Mouse (Mus musculus) myocyte (in vitro differentiated cells): ENCODE results near the gene Farp1. TPM values are rescaled to one million over a fixed set of nuclear protein-coding genes. Genes with fewer than 3 reads are reported as not detected.

Experiments used
- H3K27me3 ChIP-seq: one replicate; pipeline ENCODE4 v1.6.1; 2011; ENCODE audit not compliant: control insufficient read depth, insufficient read depth, insufficient read length
- H3K36me3 ChIP-seq: one replicate; pipeline ENCODE4 v1.6.1; 2011; ENCODE audit not compliant: control insufficient read depth, insufficient read depth
- H3K4me2 ChIP-seq: one replicate; pipeline ENCODE4 v1.6.1; 2011; ENCODE audit warnings: low read depth, control low read depth
- H3K4me3 ChIP-seq: one replicate; pipeline ENCODE4 v1.5.1; 2011; ENCODE audit warnings: mild to moderate bottlenecking, control low read depth, moderate library complexity
- H3K79me2 ChIP-seq: one replicate; pipeline ENCODE4 v1.6.1; 2011; ENCODE audit not compliant: control insufficient read depth, insufficient read depth
- H3ac ChIP-seq: one replicate; pipeline ENCODE4 v1.6.1; 2011; ENCODE audit not compliant: control insufficient read depth, insufficient read length
- CEBPB ChIP-seq: IDR thresholded peaks from 2 replicates; pipeline ENCODE4 v1.6.1; 2011; ENCODE audit warnings: mild to moderate bottlenecking, moderate library complexity; ENCODE audit not compliant: poor library complexity, insufficient read depth, severe bottlenecking
- E2F4 ChIP-seq: IDR thresholded peaks from one replicate; pipeline ENCODE4 v1.6.1; 2011; ENCODE audit warnings: mild to moderate bottlenecking, control low read depth, moderate library complexity; ENCODE audit not compliant: insufficient read depth
- MAX ChIP-seq: IDR thresholded peaks from one replicate; pipeline ENCODE4 v1.6.1; 2011; ENCODE audit warnings: low read depth, mild to moderate bottlenecking, control low read depth
- MYOD1 ChIP-seq, 3 experiments: IDR thresholded peaks; one replicate each; pipeline ENCODE4 v1.6.1; 2011; ENCODE audit warnings: control low read depth in 2 of 3, low read depth in 2 of 3, mild to moderate bottlenecking in 2 of 3, moderate library complexity in 1 of 3; ENCODE audit not compliant: insufficient read length in 2 of 3, control insufficient read depth in 1 of 3
- MYOG ChIP-seq, 3 experiments: IDR thresholded peaks; one replicate each; pipeline ENCODE4 v1.6.1; 2011; ENCODE audit warnings: control low read depth in 2 of 3, low read depth in 2 of 3, mild to moderate bottlenecking in 2 of 3; ENCODE audit not compliant: insufficient read length in 2 of 3, control insufficient read depth in 1 of 3, insufficient read depth in 1 of 3
- POLR2A ChIP-seq: IDR thresholded peaks from one replicate; pipeline ENCODE4 v1.6.1; 2011; ENCODE audit warnings: low read depth, mild to moderate bottlenecking, control low read depth, moderate library complexity; ENCODE audit not compliant: insufficient read length
- POLR2AphosphoS2 ChIP-seq: IDR thresholded peaks from one replicate; pipeline ENCODE4 v1.6.1; 2011; ENCODE audit warnings: low read depth, control low read depth; ENCODE audit not compliant: insufficient read length
- REST ChIP-seq: IDR thresholded peaks from one replicate; pipeline ENCODE4 v1.6.1; 2011; ENCODE audit warnings: mild to moderate bottlenecking, control low read depth, moderate library complexity; ENCODE audit not compliant: insufficient read depth, insufficient read length
- SRF ChIP-seq: IDR thresholded peaks from one replicate; pipeline ENCODE4 v1.6.1; 2011; ENCODE audit warnings: low read depth; ENCODE audit not compliant: control insufficient read depth, insufficient read length
- TCF12 ChIP-seq: IDR thresholded peaks from one replicate; pipeline ENCODE4 v1.6.1; 2011; ENCODE audit warnings: mild to moderate bottlenecking, control low read depth; ENCODE audit not compliant: poor library complexity, insufficient read depth, severe bottlenecking
- TCF3 ChIP-seq: IDR thresholded peaks from one replicate; pipeline ENCODE4 v1.6.1; 2011; ENCODE audit warnings: low read depth, control low read depth; ENCODE audit not compliant: insufficient read length
- USF1 ChIP-seq: IDR thresholded peaks from one replicate; pipeline ENCODE4 v1.6.1; 2011; ENCODE audit warnings: low read depth, mild to moderate bottlenecking, control low read depth, moderate library complexity
- polyA plus RNA-seq: library from polyadenylated mRNA; unstranded; fragments of >200 nt; fragmentation: generic; extraction: Trizol; gene quantifications from one replicate; pipeline ENCODE4 v1.2.1, GENCODE M21; 2012; ENCODE audit warnings: missing spikeins

Farp1 gene
- polyA plus RNA-seq, 1 experiment: 29.7 TPM

DNA sequence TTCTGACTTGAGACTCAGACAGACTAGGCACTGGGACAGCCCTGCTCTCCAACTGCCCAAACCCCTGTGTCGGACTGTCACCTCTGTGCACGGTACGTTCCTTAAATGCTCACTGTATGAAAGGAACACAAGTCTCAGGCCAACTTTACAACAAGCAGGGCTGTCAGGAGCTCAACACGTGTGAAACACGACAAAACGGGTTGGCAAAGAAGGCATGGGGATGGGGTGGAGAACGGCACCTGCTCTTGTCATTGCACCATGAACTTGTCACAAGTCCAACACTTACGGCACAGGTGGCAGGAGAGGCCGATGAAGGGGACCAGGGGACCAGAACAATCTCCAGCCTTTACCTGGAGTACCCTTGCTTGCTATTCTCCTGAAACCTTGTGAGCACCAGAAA is 264.1 kb downstream of the Farp1 start:
- H3ac ChIP-seq: no peak overlapping the region
- no peak overlapping the region for H3K4me3 ChIP-seq
- H3K36me3 ChIP-seq: peaks cover 16% of the 10 kb centered on the region
- no peaks in the 10 kb centered on the region for H3K27me3 ChIP-seq
- TF ChIP-seq REST (no peak), TCF12 (no peak), MYOD1 (IDR thresholded peaks at IDR 0.05; ENCODE audit: control insufficient read depth in 1 of 3, insufficient read length in 2 of 3, low read depth in 2 of 3) (no peak), TCF3 (no peak), SRF (no peak), E2F4 (no peak), CEBPB (no peak), MAX (no peak), USF1 (no peak), MYOG (IDR thresholded peaks at IDR 0.05; ENCODE audit: control insufficient read depth in 1 of 3, insufficient read depth in 1 of 3, insufficient read length in 2 of 3, low read depth in 2 of 3) (no peak), POLR2A (no peak), POLR2AphosphoS2 (no peak)
- H3K79me2 ChIP-seq: peaks cover 16% of the 10 kb centered on the region
- H3K4me2 ChIP-seq: no peak overlapping the region

DNA sequence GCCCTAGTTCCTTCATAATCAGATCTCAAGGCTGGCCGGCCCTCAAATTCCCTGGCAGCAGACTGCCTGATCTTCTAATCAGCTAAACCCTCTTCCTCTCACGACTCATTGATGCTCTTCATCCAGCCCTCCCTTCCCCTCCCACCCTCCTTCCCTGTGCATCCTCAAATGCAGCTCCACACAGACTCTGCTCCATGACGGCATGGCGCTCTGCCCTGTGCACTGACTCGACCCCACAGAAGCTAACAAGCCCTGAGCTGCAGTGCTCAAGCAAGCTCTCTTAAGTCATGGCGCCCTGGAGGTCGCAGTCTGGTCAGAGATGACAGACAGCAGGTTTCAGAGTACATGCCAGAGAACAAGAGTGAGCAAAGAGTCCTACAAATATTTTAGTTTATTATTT is 269.5 kb downstream of the Farp1 start:
- no peak overlapping the region for H3ac ChIP-seq
- H3K27me3 ChIP-seq: no peaks in the 10 kb centered on the region
- H3K4me2 ChIP-seq: no peak overlapping the region
- no peak for TF ChIP-seq MYOD1 (IDR thresholded peaks at IDR 0.05; ENCODE audit: control insufficient read depth in 1 of 3, insufficient read length in 2 of 3, low read depth in 2 of 3)
- no peak for TF ChIP-seq TCF3
- no peak for TF ChIP-seq SRF
- no peak for TF ChIP-seq REST
- TF ChIP-seq POLR2AphosphoS2: no peak
- TF ChIP-seq USF1: no peak
- peaks cover 51% of the 10 kb centered on the region for H3K79me2 ChIP-seq
- H3K4me3 ChIP-seq: no peak overlapping the region
- H3K36me3 ChIP-seq: peaks cover 18% of the 10 kb centered on the region

DNA sequence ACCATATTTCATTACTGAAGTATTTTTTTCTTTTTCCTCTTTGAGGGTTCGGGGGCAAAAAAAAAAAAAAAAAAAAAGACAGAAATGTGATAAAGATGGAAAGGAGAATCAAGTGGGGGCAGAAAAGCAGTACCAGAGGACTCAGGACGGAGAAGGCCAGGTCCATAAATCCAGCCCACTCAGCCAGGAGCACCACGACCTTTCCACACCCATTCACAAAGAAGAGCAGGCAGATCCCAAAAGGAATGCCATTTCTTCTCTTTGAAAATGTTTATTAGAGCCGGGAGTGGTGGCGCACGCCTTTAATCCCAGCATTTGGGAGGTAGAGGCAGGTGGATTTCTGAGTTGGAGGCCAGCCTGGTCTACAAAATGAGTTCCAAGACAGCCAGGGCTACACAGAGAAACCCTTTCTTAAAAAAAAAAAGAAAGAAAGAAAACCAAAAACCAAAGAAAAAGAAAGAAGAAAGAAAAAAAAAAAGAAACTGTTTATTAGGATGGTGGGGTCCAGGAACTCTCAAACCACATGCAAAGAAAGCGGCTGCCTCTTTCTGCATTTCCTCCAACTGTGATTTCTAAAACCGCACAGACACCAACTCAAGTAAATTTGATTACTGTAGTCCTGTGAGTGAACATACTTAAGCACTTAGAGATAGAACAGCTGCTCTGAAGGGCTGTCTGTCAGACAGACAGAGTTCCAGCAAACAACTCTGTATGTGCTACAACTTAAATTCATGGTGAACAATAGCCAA is 270.5 kb downstream of the Farp1 start:
- TF ChIP-seq E2F4: no peak
- no peak for TF ChIP-seq REST
- TF ChIP-seq MYOD1 (IDR thresholded peaks at IDR 0.05; ENCODE audit: control insufficient read depth in 1 of 3, insufficient read length in 2 of 3, low read depth in 2 of 3): no peak
- TF ChIP-seq POLR2A: no peak
- no peak for TF ChIP-seq MYOG (IDR thresholded peaks at IDR 0.05; ENCODE audit: control insufficient read depth in 1 of 3, insufficient read depth in 1 of 3, insufficient read length in 2 of 3, low read depth in 2 of 3)
- no peak for TF ChIP-seq TCF12
- no peak for TF ChIP-seq USF1
- no peak for TF ChIP-seq SRF
- TF ChIP-seq TCF3: no peak
- no peak for TF ChIP-seq MAX
- TF ChIP-seq CEBPB: no peak
- no peak for TF ChIP-seq POLR2AphosphoS2
- no peak overlapping the region for H3ac ChIP-seq
- H3K36me3 ChIP-seq: peaks cover 9% of the 10 kb centered on the region
- no peak overlapping the region for H3K4me3 ChIP-seq
- H3K4me2 ChIP-seq: no peak overlapping the region
- H3K27me3 ChIP-seq: no peaks in the 10 kb centered on the region
- H3K79me2 ChIP-seq: peaks cover 60% of the 10 kb centered on the region

DNA sequence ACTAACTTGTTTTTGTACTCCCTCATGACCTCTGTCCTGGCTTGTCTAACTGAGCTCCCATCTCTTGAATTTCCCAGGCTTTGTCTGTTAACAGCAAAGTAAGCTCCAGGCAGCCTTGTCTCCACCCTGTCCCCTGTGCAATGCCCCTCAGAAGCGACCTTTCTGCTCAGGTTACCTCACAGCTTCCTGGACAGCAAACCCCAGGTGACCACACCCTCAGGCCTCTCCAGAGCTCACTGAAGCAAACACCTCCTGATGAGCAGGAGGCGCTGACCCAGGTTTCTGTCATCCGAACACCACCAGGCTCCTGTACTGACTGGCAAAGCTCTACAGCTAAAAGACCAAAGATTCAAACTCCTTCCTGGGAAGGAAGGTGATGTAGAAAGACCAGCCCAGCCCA is 274.9 kb downstream of the Farp1 start:
- no peak overlapping the region for H3K4me3 ChIP-seq
- TF ChIP-seq TCF12: no peak
- no peak for TF ChIP-seq USF1
- no peak for TF ChIP-seq SRF
- no peak for TF ChIP-seq MYOG (IDR thresholded peaks at IDR 0.05; ENCODE audit: control insufficient read depth in 1 of 3, insufficient read depth in 1 of 3, insufficient read length in 2 of 3, low read depth in 2 of 3)
- TF ChIP-seq MYOD1 (IDR thresholded peaks at IDR 0.05; ENCODE audit: control insufficient read depth in 1 of 3, insufficient read length in 2 of 3, low read depth in 2 of 3): no peak
- no peak for TF ChIP-seq CEBPB
- peaks cover 78% of the 10 kb centered on the region for H3K79me2 ChIP-seq
- H3K4me2 ChIP-seq: no peak overlapping the region
- H3ac ChIP-seq: no peak overlapping the region
- peaks cover 9% of the 10 kb centered on the region for H3K36me3 ChIP-seq
- H3K27me3 ChIP-seq: no peaks in the 10 kb centered on the region
